Mouse (Mus musculus) megakaryocyte, embryonic 14.5 days (primary cell): ENCODE measurements around the gene Jag2.

Source experiments
- FLI1 ChIP-seq: IDR thresholded peaks from 2 replicates; pipeline ENCODE4 v1.6.1; 2012; ENCODE audit warnings: low read length, inconsistent platforms, mixed read lengths
- GATA1 ChIP-seq: IDR thresholded peaks from 3 replicates; pipeline ENCODE4 v1.6.1; 2012; ENCODE audit warnings: mixed read lengths, low read length, inconsistent platforms, borderline replicate concordance

DNA sequence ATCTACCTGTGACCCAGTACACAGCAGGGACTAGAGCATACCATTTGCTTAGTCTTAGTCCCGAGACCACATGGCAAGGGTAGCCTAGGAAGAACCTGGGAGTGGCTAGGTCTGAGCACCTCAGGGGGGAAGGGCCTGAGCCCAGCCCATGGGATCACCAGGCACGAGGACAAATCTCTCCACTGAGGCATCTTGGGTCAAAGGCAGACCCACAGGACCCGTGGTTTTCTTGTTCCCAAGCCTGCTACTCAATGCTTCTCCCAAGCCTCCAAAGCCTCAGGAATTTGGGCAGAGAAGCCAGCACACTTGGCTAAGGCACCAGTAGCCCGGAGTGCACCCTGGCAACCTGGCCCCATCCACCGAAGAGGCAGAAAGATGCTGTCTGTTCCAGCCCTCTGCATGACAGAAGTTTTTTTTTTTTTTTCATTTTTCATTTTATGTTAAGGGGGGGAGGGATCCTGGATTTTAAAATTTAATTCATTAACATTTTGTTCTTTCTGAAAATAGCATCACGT lies 48.2 kb downstream of the Jag2 start:
- TF ChIP-seq GATA1 (no peak), FLI1 (no peak)
